Mouse (Mus musculus): ENCODE measurements around the gene Pdzrn3. TPM values are rescaled to one million over a fixed set of nuclear protein-coding genes. Genes with fewer than 3 reads are reported as not detected.

The Pdzrn3 gene
- polyA plus RNA-seq, 1 experiment from 2014 or later: 6.3 TPM

DNA sequence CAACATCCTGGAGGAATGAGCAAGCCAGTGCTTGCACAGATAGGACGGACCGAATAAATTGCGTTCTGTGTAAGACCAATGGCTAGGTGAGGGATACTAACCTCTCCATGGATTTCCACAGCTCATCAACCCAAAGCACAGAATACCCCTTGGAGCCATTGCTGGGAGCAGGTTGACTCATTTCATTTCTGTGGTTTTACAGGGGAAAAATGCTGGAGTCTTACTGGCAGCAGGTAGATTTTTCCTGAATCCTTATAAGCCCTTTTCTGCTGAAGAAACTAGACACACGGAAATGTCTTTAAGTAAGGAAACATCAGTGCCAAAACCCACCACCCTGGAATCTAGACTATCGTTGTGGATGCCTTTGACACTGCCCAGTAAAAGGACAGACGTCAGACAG, 72.2 kb downstream of the Pdzrn3 start:
- Histone ChIP-seq H3K36me3 (ENCODE audit: control insufficient read depth, insufficient read depth, low read length) (no peaks in the 10 kb centered on the region), H3K27ac (ENCODE audit: low read length) (no peak overlapping the region), H3K4me2 (ENCODE audit: low read depth, low read length) (no peak overlapping the region), H3K27me3 (replicated peaks; ENCODE audit: control insufficient read depth, insufficient read depth, low read length) (no peaks in the 10 kb centered on the region), H3K4me1 (ENCODE audit: control insufficient read depth, insufficient read depth, low read length) (peaks cover 8% of the 10 kb centered on the region; the same call in 1 of the 2 replicates), H3K4me3 (ENCODE audit: low read length) (no peak overlapping the region), H3K9me3 (ENCODE audit: control insufficient read depth, low read length) (no peaks in the 10 kb centered on the region), H3K9ac (ENCODE audit: low read depth, low read length) (no peak overlapping the region)
- no peak for ATAC-seq
- WGBS: 89% methylated on average over 6 of the region's 6 CpGs

DNA sequence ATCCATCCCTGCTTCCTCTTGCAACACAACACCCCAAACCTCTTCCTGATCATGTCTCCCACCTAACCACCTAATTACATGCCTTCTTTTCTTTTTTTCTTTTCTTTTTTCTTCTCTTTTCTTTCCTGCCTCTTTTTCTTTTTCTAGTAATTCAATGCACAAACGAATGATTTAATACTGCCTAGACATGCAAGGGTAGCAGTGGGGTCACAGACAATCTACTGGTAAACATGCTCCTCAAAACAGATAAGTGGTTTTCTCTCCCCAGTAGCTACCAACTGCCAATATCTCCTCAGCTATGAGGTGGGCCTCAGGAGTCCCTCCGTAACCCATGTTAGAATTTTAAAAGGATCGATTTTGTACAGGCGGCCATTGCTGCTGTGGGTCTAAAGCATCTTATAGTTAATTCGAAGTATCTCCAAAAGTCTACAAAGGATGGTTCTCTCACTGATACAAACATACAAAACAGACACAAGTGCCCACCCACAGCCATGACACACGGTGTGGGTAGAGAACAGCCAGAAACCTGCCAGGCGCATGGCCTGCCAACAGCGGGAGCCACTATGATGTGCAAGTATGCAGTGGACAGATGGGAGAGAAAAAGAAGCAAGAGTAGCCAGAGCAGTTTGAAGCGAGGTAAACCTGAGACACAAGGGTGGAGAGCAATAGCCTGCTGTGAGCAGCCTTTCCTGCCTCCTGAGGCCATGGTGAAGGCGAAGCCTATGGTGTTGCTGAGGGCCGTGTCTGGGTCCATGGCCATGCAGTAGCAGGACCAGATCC, 73.5 kb downstream of the Pdzrn3 start:
- no peaks in the 10 kb centered on the region for H3K9me3 ChIP-seq (ENCODE audit: control insufficient read depth, low read length)
- H3K27me3 ChIP-seq (replicated peaks; ENCODE audit: control insufficient read depth, insufficient read depth, low read length): no peaks in the 10 kb centered on the region
- no peak overlapping the region for H3K4me3 ChIP-seq (ENCODE audit: low read length)
- WGBS: 92% methylated on average over 11 of the region's 11 CpGs
- peaks cover 8% of the 10 kb centered on the region; the same call in 1 of the 2 replicates for H3K4me1 ChIP-seq (ENCODE audit: control insufficient read depth, insufficient read depth, low read length)
- H3K9ac ChIP-seq (ENCODE audit: low read depth, low read length): no peak overlapping the region
- no peak overlapping the region for H3K27ac ChIP-seq (ENCODE audit: low read length)
- no peak overlapping the region for H3K4me2 ChIP-seq (ENCODE audit: low read depth, low read length)
- no peaks in the 10 kb centered on the region for H3K36me3 ChIP-seq (ENCODE audit: control insufficient read depth, insufficient read depth, low read length)
- ATAC-seq: no peak

DNA sequence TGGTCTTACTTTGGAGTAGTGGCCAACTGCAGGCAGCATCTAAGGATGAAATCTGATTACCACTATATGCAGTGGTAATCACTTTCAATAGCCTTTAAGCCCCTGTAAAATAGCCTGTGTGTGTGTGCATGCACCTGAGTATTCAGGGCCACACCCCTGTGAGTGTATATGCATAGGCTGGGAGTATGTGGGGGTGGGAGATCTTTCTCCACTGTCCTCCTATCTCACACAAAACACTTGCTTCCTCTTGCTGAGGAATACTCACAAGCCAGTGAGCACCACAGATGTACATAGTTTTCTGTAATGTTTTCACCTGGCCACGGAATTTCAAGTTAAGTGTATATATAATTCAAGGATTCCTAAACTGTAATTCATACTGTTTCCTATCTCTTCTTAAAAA, 74.2 kb downstream of the Pdzrn3 start:
- no peak for ATAC-seq
- Histone ChIP-seq H3K4me3 (ENCODE audit: low read length) (no peak overlapping the region), H3K27me3 (replicated peaks; ENCODE audit: control insufficient read depth, insufficient read depth, low read length) (no peaks in the 10 kb centered on the region), H3K9ac (ENCODE audit: low read depth, low read length) (no peak overlapping the region), H3K4me1 (ENCODE audit: control insufficient read depth, insufficient read depth, low read length) (peaks cover 3% of the 10 kb centered on the region; the same call in 1 of the 2 replicates), H3K27ac (ENCODE audit: low read length) (no peak overlapping the region), H3K4me2 (ENCODE audit: low read depth, low read length) (no peak overlapping the region), H3K36me3 (ENCODE audit: control insufficient read depth, insufficient read depth, low read length) (no peaks in the 10 kb centered on the region), H3K9me3 (ENCODE audit: control insufficient read depth, low read length) (no peaks in the 10 kb centered on the region)
- WGBS: 84% methylated on average over 1 of the region's 1 CpGs

DNA sequence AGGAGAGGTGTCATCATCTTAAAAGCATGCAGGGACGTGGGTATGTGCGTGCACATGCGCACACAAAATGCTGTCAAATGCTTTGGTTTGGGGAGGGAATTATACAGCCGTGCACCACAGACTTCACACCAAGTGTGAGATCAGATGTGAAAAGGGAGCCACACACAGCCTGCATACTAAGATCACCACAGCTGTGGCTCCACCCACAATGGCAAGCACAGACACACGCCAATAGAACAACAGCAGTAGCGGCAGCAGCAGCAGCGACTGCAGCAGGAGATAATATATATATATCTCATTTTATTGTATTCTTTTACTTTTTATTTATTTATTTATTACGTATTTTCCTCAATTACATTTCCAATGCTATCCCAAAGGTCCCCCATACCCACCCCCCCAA, 76.5 kb downstream of the Pdzrn3 start:
- Histone ChIP-seq H3K36me3 (ENCODE audit: control insufficient read depth, insufficient read depth, low read length) (no peaks in the 10 kb centered on the region), H3K4me2 (ENCODE audit: low read depth, low read length) (no peak overlapping the region), H3K27ac (ENCODE audit: low read length) (no peak overlapping the region), H3K9ac (ENCODE audit: low read depth, low read length) (no peak overlapping the region), H3K4me3 (ENCODE audit: low read length) (no peak overlapping the region), H3K27me3 (replicated peaks; ENCODE audit: control insufficient read depth, insufficient read depth, low read length) (no peaks in the 10 kb centered on the region), H3K4me1 (ENCODE audit: control insufficient read depth, insufficient read depth, low read length) (no peaks in the 10 kb centered on the region), H3K9me3 (ENCODE audit: control insufficient read depth, low read length) (no peaks in the 10 kb centered on the region)
- ATAC-seq: no peak
- WGBS: 92% methylated on average over 8 of the region's 8 CpGs

DNA sequence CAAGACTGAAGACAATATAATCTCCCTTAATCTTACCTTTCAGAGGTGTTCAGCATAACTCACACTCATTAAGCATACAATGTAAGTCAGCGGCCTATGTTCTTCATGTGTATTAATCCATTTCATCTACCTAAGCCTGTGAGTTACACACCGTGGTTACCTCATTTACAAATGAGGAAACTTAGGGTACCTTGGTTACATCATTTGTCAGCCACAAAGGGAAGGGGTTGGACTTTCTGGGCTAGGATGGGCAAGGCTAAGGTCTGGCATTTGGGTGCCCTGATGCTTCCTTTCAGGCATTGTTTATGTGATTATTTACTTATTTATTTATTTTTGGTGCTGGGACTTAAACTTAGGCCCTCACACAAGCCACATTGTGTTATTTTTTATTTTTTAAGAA, 78.3 kb downstream of the Pdzrn3 start:
- Histone ChIP-seq H3K9ac (ENCODE audit: low read depth, low read length) (no peak overlapping the region), H3K9me3 (ENCODE audit: control insufficient read depth, low read length) (no peaks in the 10 kb centered on the region), H3K4me2 (ENCODE audit: low read depth, low read length) (no peak overlapping the region), H3K4me3 (ENCODE audit: low read length) (no peak overlapping the region), H3K36me3 (ENCODE audit: control insufficient read depth, insufficient read depth, low read length) (no peaks in the 10 kb centered on the region), H3K27me3 (replicated peaks; ENCODE audit: control insufficient read depth, insufficient read depth, low read length) (no peaks in the 10 kb centered on the region), H3K27ac (ENCODE audit: low read length) (no peak overlapping the region), H3K4me1 (ENCODE audit: control insufficient read depth, insufficient read depth, low read length) (no peaks in the 10 kb centered on the region)
- no peak for ATAC-seq
- WGBS: 92% methylated on average over 2 of the region's 2 CpGs

DNA sequence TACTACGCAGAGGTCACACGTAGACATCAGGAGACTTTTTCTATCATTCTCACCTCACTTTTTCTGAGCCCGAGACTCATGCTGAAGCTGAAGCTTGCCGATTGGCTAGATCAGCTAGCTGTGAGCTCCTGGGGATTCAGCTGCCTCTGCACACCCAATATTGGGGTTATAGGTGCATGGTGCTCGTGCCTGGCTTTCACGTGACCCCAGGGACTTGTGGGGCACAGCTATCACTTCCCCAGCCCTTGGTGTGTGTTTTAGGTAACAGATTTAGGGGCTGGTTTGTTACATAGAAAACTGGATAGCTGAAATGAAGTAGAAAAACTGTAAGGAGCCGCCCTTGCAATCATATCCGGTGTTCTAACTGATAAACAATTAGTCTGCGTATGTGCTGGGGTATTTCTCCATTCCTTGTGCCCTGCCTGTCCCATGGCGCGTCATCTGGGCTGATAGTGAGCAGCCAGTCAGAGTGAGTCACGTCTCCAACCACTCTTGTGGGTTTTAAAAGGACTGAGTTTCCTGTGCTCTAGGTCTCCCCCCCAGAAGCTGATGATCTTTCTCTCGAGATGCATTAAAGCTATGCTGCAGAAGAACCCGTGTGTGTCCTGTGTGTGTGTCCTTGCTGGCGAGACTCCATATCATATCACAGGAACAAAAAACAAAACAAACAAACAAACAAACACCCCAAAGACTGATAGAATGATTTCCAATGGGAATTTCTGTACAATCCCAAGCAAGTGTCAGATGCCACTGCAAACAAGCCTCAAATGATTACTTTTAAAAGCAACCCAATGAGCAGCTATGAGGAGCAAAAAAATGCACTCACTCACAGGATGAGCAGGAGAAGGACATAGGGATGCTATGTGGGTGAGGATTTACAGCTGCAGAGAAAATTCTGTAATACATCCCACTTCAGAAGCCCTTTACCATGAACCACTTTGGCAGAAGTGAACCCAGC, 79.9 kb downstream of the Pdzrn3 start:
- H3K36me3 ChIP-seq (ENCODE audit: control insufficient read depth, insufficient read depth, low read length): no peaks in the 10 kb centered on the region
- no peak overlapping the region for H3K27ac ChIP-seq (ENCODE audit: low read length)
- no peak overlapping the region for H3K9ac ChIP-seq (ENCODE audit: low read depth, low read length)
- H3K4me1 ChIP-seq (ENCODE audit: control insufficient read depth, insufficient read depth, low read length): 0 out of 2 replicates have a peak, but pooled peaks cover 7% of the 10 kb centered on the region
- no peaks in the 10 kb centered on the region for H3K27me3 ChIP-seq (replicated peaks; ENCODE audit: control insufficient read depth, insufficient read depth, low read length)
- ATAC-seq: no peak
- H3K4me3 ChIP-seq (ENCODE audit: low read length): no peak overlapping the region
- 88% methylated on average over 15 of the region's 15 CpGs for WGBS
- no peak overlapping the region for H3K4me2 ChIP-seq (ENCODE audit: low read depth, low read length)
- H3K9me3 ChIP-seq (ENCODE audit: control insufficient read depth, low read length): no peaks in the 10 kb centered on the region

DNA sequence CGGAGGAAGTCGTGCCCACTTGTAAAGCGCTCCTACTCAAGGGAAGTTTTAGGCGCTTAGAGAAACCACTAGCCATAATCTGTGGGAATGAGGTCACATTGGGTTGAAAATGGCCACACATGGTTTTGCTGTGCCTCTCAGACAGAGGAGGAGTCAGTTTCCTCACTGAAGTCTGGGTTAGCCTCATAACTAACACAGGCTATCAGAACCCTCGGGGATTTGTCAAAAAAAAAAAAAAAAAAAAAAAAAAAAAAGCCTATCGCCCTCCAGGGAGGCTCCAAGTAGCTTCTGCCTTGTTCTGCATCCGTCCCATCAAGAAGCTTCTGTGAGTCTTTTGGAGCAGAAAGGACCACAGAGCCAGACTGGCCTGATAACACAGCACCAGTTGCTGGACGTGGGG, 80.7 kb downstream of the Pdzrn3 start:
- Histone ChIP-seq H3K36me3 (ENCODE audit: control insufficient read depth, insufficient read depth, low read length) (no peaks in the 10 kb centered on the region), H3K9me3 (ENCODE audit: control insufficient read depth, low read length) (no peaks in the 10 kb centered on the region), H3K27ac (ENCODE audit: low read length) (no peak overlapping the region), H3K4me3 (ENCODE audit: low read length) (no peak overlapping the region), H3K9ac (ENCODE audit: low read depth, low read length) (no peak overlapping the region), H3K4me2 (ENCODE audit: low read depth, low read length) (no peak overlapping the region), H3K27me3 (replicated peaks; ENCODE audit: control insufficient read depth, insufficient read depth, low read length) (no peaks in the 10 kb centered on the region), H3K4me1 (ENCODE audit: control insufficient read depth, insufficient read depth, low read length) (0 out of 2 replicates have a peak, but pooled peaks cover 7% of the 10 kb centered on the region)
- 85% methylated on average over 8 of the region's 8 CpGs for WGBS
- ATAC-seq: no peak

DNA sequence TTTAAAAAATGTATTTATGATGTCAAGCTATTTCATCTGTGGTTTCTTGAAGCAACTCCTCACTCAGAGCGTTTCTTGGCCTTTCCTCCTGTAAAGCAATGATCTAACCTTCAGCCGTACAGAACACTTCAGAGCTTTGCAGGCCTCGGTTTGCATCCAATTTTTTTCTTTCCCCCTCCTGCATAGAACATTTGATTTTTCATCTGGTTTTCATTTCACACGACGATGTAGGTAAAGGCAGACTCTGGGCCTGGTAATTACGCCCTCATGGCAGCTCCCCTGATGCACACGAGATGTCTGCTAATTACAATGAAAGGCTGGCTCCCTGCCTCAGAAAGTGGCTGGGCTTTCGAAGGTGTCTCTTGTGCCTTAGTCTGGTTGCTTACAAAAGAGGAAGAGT, 81.4 kb downstream of the Pdzrn3 start:
- Histone ChIP-seq H3K27me3 (replicated peaks; ENCODE audit: control insufficient read depth, insufficient read depth, low read length) (no peaks in the 10 kb centered on the region), H3K9me3 (ENCODE audit: control insufficient read depth, low read length) (no peaks in the 10 kb centered on the region), H3K4me1 (ENCODE audit: control insufficient read depth, insufficient read depth, low read length) (0 out of 2 replicates have a peak, but pooled peaks cover 7% of the 10 kb centered on the region), H3K36me3 (ENCODE audit: control insufficient read depth, insufficient read depth, low read length) (no peaks in the 10 kb centered on the region), H3K4me3 (ENCODE audit: low read length) (no peak overlapping the region), H3K27ac (ENCODE audit: low read length) (no peak overlapping the region), H3K4me2 (ENCODE audit: low read depth, low read length) (no peak overlapping the region), H3K9ac (ENCODE audit: low read depth, low read length) (no peak overlapping the region)
- 73% methylated on average over 8 of the region's 8 CpGs for WGBS
- ATAC-seq: no peak

DNA sequence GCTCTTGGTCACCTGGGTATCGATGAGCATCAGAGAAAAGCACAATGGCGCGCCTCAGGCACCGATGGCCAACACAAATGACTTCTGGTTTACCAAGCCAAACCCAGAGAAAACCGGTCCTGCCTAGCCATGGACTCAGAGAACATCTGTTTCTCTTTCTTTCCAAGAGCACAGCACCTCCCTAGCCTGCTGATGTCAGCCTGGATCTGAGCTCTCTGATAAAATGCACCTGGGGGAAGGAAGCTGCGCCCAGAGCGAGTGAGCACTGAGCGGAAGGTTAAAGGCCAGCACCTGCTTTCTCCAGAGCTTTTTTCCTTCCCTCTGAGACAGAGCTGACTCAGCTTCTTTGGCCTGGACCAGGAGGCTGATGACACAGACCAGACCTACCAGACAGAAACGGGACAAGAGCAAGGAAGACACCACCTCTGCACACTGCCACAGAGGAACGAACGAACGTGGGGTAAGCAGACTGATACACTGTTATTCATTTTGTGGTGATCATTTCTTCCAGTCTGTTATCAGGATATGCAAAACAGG, 84.6 kb downstream of the Pdzrn3 start:
- Histone ChIP-seq H3K27me3 (replicated peaks; ENCODE audit: control insufficient read depth, insufficient read depth, low read length) (no peaks in the 10 kb centered on the region), H3K9me3 (ENCODE audit: control insufficient read depth, low read length) (no peaks in the 10 kb centered on the region), H3K36me3 (ENCODE audit: control insufficient read depth, insufficient read depth, low read length) (no peaks in the 10 kb centered on the region), H3K4me3 (ENCODE audit: low read length) (no peak overlapping the region), H3K4me2 (ENCODE audit: low read depth, low read length) (no peak overlapping the region), H3K9ac (ENCODE audit: low read depth, low read length) (no peak overlapping the region), H3K27ac (ENCODE audit: low read length) (0 out of 2 replicates have a peak overlapping the region, but pooled peaks have one; percentile 3), H3K4me1 (ENCODE audit: control insufficient read depth, insufficient read depth, low read length) (0 out of 2 replicates have a peak, but pooled peaks cover 7% of the 10 kb centered on the region)
- ATAC-seq: peak; percentile 92
- WGBS: 53% methylated on average over 12 of the region's 12 CpGs
